ENCODE assay signal across 10 mouse cellular contexts in the genomic region with DNA sequence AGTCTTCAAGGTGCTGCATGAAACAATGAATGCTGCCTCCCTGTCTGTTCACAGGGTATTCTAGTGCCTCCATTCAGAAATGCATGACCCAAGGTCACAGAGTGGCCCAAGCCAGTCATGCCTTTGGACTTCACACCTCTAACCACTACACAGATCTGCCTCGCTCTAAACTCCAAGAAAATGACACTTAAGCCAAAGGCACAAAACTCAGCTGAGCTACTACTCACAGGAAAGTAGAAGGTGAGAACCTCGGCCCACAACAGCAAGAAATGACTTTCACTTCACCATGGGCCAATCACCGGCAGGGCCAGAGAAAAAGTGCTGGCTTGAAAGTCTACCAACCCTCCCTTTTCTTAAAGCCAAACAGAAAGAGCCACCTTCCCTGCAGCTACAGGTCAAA. TPM values are rescaled to one million over a fixed set of nuclear protein-coding genes. Genes with fewer than 3 reads are reported as not detected.
A peak's percentile ranks its signal among the peaks of the same experiment; 100 is the strongest.
DNase-seq lines count a peak whose midpoint lies in the region; ATAC-seq and TF ChIP-seq lines count a peak whose summit lies in the region.
"Had no signal": no experiment of that assay in that cellular context is flagged by ENCODE, and none has a peak within 500 bp of the region (broad histone marks: within the 10 kb centered on the region; RNA-seq: fewer than 3 reads in every experiment).

No protein-coding gene starts in this region.

- peak overlapping the region; percentile 64 for H3K27ac ChIP-seq in kidney, adult 2 months (ENCODE audit: insufficient read depth, low read depth, low read length)
- no peak overlapping the region for H3K27ac ChIP-seq in CH12.LX (ENCODE audit: insufficient read depth, low read depth)
- H3K27ac ChIP-seq in liver, embryonic 16.5 days (ENCODE audit: low read length): peak overlapping the region; percentile 18; the same call in 1 of the 2 replicates
- H3K27ac ChIP-seq: macrophage; neural tube, embryonic 13.5 days had no signal

- dilution Hi-C loops in CH12.LX (cut with MboI; ENCODE audit: extremely low pct_ligation_motif_present, extremely low pct_unique_long_range_greater_than_20kb, low sequenced_read_pairs): no loop called here

- TF ChIP-seq CTCF in kidney, adult 2 months (conservative IDR thresholded peaks at IDR 0.05; ENCODE audit: insufficient read depth, insufficient read length, low read depth, low read length): no peak
- TF ChIP-seq CTCF in CH12.LX (conservative IDR thresholded peaks at IDR 0.05 in 1 of 2, IDR thresholded peaks at IDR 0.05 in 1 of 2; ENCODE audit: low read depth in 2 of 2, low read length in 2 of 2): no peak

- H3K9ac ChIP-seq in CH12.LX (ENCODE audit: insufficient read depth, low read depth): no peak overlapping the region
- H3K9ac ChIP-seq in liver, embryonic 16.5 days (ENCODE audit: low read depth, low read length): no peak overlapping the region
- H3K9ac ChIP-seq: neural tube, embryonic 13.5 days had no signal

- peak; percentile 57 for ATAC-seq in activated CD4-positive, CD25-positive, alpha-beta regulatory T cell, adult 4 months
- no peak for ATAC-seq in liver, embryonic 16.5 days (ENCODE audit: low read depth)

- TF ChIP-seq EP300 in CH12.LX (IDR thresholded peaks at IDR 0.05; ENCODE audit: low read length): no peak

- no peak for TF ChIP-seq POLR2A in kidney, adult 2 months (IDR thresholded peaks at IDR 0.05; ENCODE audit: low read depth, low read length)
- TF ChIP-seq POLR2A in CH12.LX (IDR thresholded peaks at IDR 0.05; ENCODE audit: low read depth, low read length): no peak

- no peaks in the 10 kb centered on the region for H3K36me3 ChIP-seq in kidney, adult 2 months (ENCODE audit: control insufficient read depth, insufficient read depth, low read length)
- peaks cover 17 to 78% of the 10 kb centered on the region in 2 experiments for H3K36me3 ChIP-seq in CH12.LX (replicated peaks in 1 of 2; ENCODE audit: control insufficient read depth in 1 of 2, insufficient read depth in 1 of 2, low read length in 1 of 2)
- H3K36me3 ChIP-seq in liver, embryonic 16.5 days (ENCODE audit: control insufficient read depth, insufficient read depth): no peaks in the 10 kb centered on the region

- in situ Hi-C loops in CH12.LX (cut with MboI; ENCODE audit: low pct_ligation_motif_present, low pct_unique_long_range_greater_than_20kb, low sequenced_read_pairs): no loop called here

- no peaks in the 10 kb centered on the region for H3K9me3 ChIP-seq in CH12.LX (replicated peaks; ENCODE audit: low read length)
- no peaks in the 10 kb centered on the region for H3K9me3 ChIP-seq in liver, embryonic 16.5 days (replicated peaks; ENCODE audit: control insufficient read depth, low read length)
- H3K9me3 ChIP-seq: neural tube, embryonic 13.5 days had no signal

- H3K4me2 ChIP-seq in CH12.LX (ENCODE audit: insufficient read depth, low read depth, poor library complexity, severe bottlenecking): 0 out of 2 replicates have a peak overlapping the region, but pooled peaks have one; percentile 16
- H3K4me2 ChIP-seq in liver, embryonic 16.5 days (ENCODE audit: low read depth, low read length): no peak overlapping the region
- H3K4me2 ChIP-seq: neural tube, embryonic 13.5 days had no signal

- H3K4me3 ChIP-seq in kidney, adult 2 months (ENCODE audit: insufficient read depth, low read depth, low read length): no peak overlapping the region
- H3K4me3 ChIP-seq in CH12.LX (replicated peaks in 1 of 3; ENCODE audit: low read depth in 2 of 3, low read length in 2 of 3, poor library complexity in 1 of 3): no peak overlapping the region
- no peak overlapping the region for H3K4me3 ChIP-seq in liver, embryonic 16.5 days (ENCODE audit: low read depth, low read length)
- H3K4me3 ChIP-seq: neural tube, embryonic 13.5 days had no signal

- peaks cover 66% of the 10 kb centered on the region for H3K4me1 ChIP-seq in kidney, adult 2 months (ENCODE audit: control insufficient read depth, insufficient read depth, low read length)
- H3K4me1 ChIP-seq in CH12.LX (ENCODE audit: control insufficient read depth in 1 of 2, insufficient read depth in 2 of 2): peaks cover 34 to 87% of the 10 kb centered on the region in 2 experiments
- peaks cover 25% of the 10 kb centered on the region for H3K4me1 ChIP-seq in liver, embryonic 16.5 days (ENCODE audit: control insufficient read depth, low read depth, low read length)

- peak; percentile 68 for DNase-seq in kidney, adult 2 months
- no peak for DNase-seq in kidney, postnatal 14 days
- no peak for DNase-seq in CH12.LX (ENCODE audit: extremely low read depth)
- DNase-seq in adipocyte (ENCODE audit: low spot score): no peak
- DNase-seq in retina, postnatal 1 day: no peak
- DNase-seq: thymus, postnatal 4 days had no signal

- H3K27me3 ChIP-seq in kidney, adult 2 months (replicated peaks; ENCODE audit: control insufficient read depth, insufficient read depth, low read length): no peaks in the 10 kb centered on the region
- no peaks in the 10 kb centered on the region for H3K27me3 ChIP-seq in CH12.LX (replicated peaks)
- no peaks in the 10 kb centered on the region for H3K27me3 ChIP-seq in liver, embryonic 16.5 days (ENCODE audit: control insufficient read depth, insufficient read depth, low read depth, low read length)
- H3K27me3 ChIP-seq: neural tube, embryonic 13.5 days had no signal

- H3K79me2 ChIP-seq in CH12.LX (replicated peaks; ENCODE audit: control insufficient read depth, extremely low read depth, insufficient read depth, poor library complexity, severe bottlenecking): peaks cover 94% of the 10 kb centered on the region

- TF ChIP-seq RAD21 in CH12.LX (IDR thresholded peaks at IDR 0.05; ENCODE audit: low read depth, low read length): no peak

- whole genome bisulfite sequencing in kidney, adult 2 months: 29% methylated on average over 3 of the region's 3 CpGs
- 57% methylated on average over 3 of the region's 3 CpGs for WGBS in liver, embryonic 16.5 days (ENCODE audit: insufficient replicate concordance)

TF ChIP-seq in CH12.LX, 34 proteins besides CTCF, POLR2A, EP300 and RAD21:
- TF ChIP-seq MAFK (IDR thresholded peaks at IDR 0.05; ENCODE audit: insufficient replicate concordance, low read length) (no peak), ZC3H11A (IDR thresholded peaks at IDR 0.05; ENCODE audit: low read depth, low read length) (no peak), TBP (conservative IDR thresholded peaks at IDR 0.05; ENCODE audit: low read depth, low read length) (no peak), ZKSCAN1 (IDR thresholded peaks at IDR 0.05; ENCODE audit: borderline replicate concordance, low read depth, low read length) (no peak), KAT2A (IDR thresholded peaks at IDR 0.05; ENCODE audit: insufficient replicate concordance, low read length) (no peak), JUN (IDR thresholded peaks at IDR 0.05; ENCODE audit: insufficient read depth, low read depth, low read length) (no peak), USF2 (conservative IDR thresholded peaks at IDR 0.05; ENCODE audit: low read depth, low read length) (no peak), PAX5 (IDR thresholded peaks at IDR 0.05; ENCODE audit: low read length) (no peak), ELF1 (IDR thresholded peaks at IDR 0.05; ENCODE audit: low read depth, low read length) (no peak), BHLHE40 (IDR thresholded peaks at IDR 0.05; ENCODE audit: low read depth, low read length) (no peak), UBTF (IDR thresholded peaks at IDR 0.05; ENCODE audit: low read depth, low read length) (no peak), USF1 (IDR thresholded peaks at IDR 0.05; ENCODE audit: low read depth, low read length) (no peak), SIN3A (IDR thresholded peaks at IDR 0.05; ENCODE audit: low read length) (no peak), TCF12 (IDR thresholded peaks at IDR 0.05; ENCODE audit: low read depth, low read length) (no peak)
TF ChIP-seq in CH12.LX: peak in this region for 0.

RNA-seq across cellular contexts. Expression of a gene that starts 14.6 kb away (rescaled TPM):
- polyA plus RNA-seq in kidney, adult 2 months (2012; rRNA removed): 40.4 and 43.9 TPM in 2 replicates
- total RNA-seq in CH12.LX (2012; rRNA removed): 9.9 and 10.1 TPM in 2 replicates
- total RNA-seq in CH12.LX (2014; rRNA removed): 3.3 and 4.1 TPM in 2 replicates
- 14.1 and 17.9 TPM in 2 replicates for polyA plus RNA-seq in CH12.LX (2012; ENCODE audit: insufficient read length, low read depth)
- 10 to 100 TPM; 24.7 to 25.0 TPM for polyA plus RNA-seq in activated CD4-positive, CD25-positive, alpha-beta regulatory T cell, adult 4 months (2017; shearing (Covaris generic))
- polyA plus RNA-seq in liver, embryonic 16.5 days (2015; fragmentation: Nextera tagmentation; extraction: Ambion mirVana): 2.4 and 2.5 TPM in 2 replicates

RNA-seq across cellular contexts. Expression of a gene that starts 41.8 kb away (rescaled TPM):
- 68.9 and 75.5 TPM in 2 replicates for polyA plus RNA-seq in kidney, adult 2 months (2012; rRNA removed)
- total RNA-seq in CH12.LX (2012; rRNA removed): 42.1 and 45.0 TPM in 2 replicates
- 24.1 and 31.0 TPM in 2 replicates for total RNA-seq in CH12.LX (2014; rRNA removed)
- polyA plus RNA-seq in CH12.LX (2012; ENCODE audit: insufficient read length, low read depth): 35.7 and 36.4 TPM in 2 replicates
- 10 to 100 TPM; 45.1 to 54.9 TPM for polyA plus RNA-seq in activated CD4-positive, CD25-positive, alpha-beta regulatory T cell, adult 4 months (2017; shearing (Covaris generic))
- 17.1 and 18.6 TPM in 2 replicates for polyA plus RNA-seq in liver, embryonic 16.5 days (2015; fragmentation: Nextera tagmentation; extraction: Ambion mirVana)
